Mouse (Mus musculus): ENCODE results near the gene Gadl1. TPM values are rescaled to one million over a fixed set of nuclear protein-coding genes. Genes with fewer than 3 reads are reported as not detected.

The Gadl1 gene
- polyA plus RNA-seq, 1 experiment from 2014 or later: 0.30 TPM

- Histone ChIP-seq H3K36me3 (ENCODE audit: control insufficient read depth, insufficient read depth) (no peaks in the 10 kb centered on the region), H3K4me1 (replicated peaks; ENCODE audit: control insufficient read depth, insufficient read depth, low read length) (no peaks in the 10 kb centered on the region), H3K4me2 (replicated peaks; ENCODE audit: low read depth) (no peak overlapping the region), H3K9me3 (ENCODE audit: control insufficient read depth) (no peaks in the 10 kb centered on the region), H3K27ac (ENCODE audit: low read depth, low read length) (no peak overlapping the region), H3K9ac (ENCODE audit: low read depth, low read length) (no peak overlapping the region), H3K4me3 (ENCODE audit: low read depth, low read length) (no peak overlapping the region), H3K27me3 (replicated peaks; ENCODE audit: control insufficient read depth, insufficient read depth, low read length) (no peaks in the 10 kb centered on the region)
- no peak for ATAC-seq
- 48% methylated on average over 8 of the region's 8 CpGs for WGBS
- no peak for TF ChIP-seq CTCF (IDR thresholded peaks at IDR 0.05; ENCODE audit: low read depth)
These were observed 31.9 kb downstream of the Gadl1 start for GRCm38 (mm10) chr9:115941171-115941570.

- WGBS: 74% methylated on average over 4 of the region's 4 CpGs
- Histone ChIP-seq H3K27me3 (replicated peaks; ENCODE audit: control insufficient read depth, insufficient read depth, low read length) (no peaks in the 10 kb centered on the region), H3K36me3 (ENCODE audit: control insufficient read depth, insufficient read depth) (no peaks in the 10 kb centered on the region), H3K4me3 (ENCODE audit: low read depth, low read length) (no peak overlapping the region), H3K4me1 (replicated peaks; ENCODE audit: control insufficient read depth, insufficient read depth, low read length) (no peaks in the 10 kb centered on the region), H3K9ac (ENCODE audit: low read depth, low read length) (no peak overlapping the region), H3K9me3 (ENCODE audit: control insufficient read depth) (no peaks in the 10 kb centered on the region), H3K4me2 (replicated peaks; ENCODE audit: low read depth) (no peak overlapping the region), H3K27ac (ENCODE audit: low read depth, low read length) (no peak overlapping the region)
- no peak for TF ChIP-seq CTCF (IDR thresholded peaks at IDR 0.05; ENCODE audit: low read depth)
- no peak for ATAC-seq
These were observed 33.2 kb downstream of the Gadl1 start for GRCm38 (mm10) chr9:115942486-115942885.

DNA sequence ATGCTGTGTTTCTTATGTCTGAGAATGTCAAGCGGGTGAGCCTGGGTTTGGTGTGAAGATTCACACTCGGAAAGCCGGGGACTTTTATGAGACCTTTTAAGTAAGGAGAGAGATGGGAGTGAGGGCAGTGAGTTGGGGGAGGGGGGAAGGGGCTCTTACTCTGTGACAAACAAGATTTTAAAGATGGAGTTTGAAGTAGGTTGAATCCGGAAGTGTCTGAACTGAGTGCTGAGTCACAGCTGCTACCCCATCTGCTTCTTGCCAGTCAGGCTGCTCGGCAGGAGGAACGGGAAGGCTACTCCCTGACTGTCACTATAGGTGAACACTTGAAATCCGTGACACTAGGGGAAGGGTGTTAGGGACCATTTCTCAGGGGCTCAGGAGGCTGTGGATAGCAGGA lies 33.7 kb downstream of the Gadl1 start:
- no peaks in the 10 kb centered on the region for H3K9me3 ChIP-seq (ENCODE audit: control insufficient read depth)
- 42% methylated on average over 7 of the region's 7 CpGs for WGBS
- no peaks in the 10 kb centered on the region for H3K4me1 ChIP-seq (replicated peaks; ENCODE audit: control insufficient read depth, insufficient read depth, low read length)
- no peak for TF ChIP-seq CTCF (IDR thresholded peaks at IDR 0.05; ENCODE audit: low read depth)
- no peak overlapping the region for H3K4me3 ChIP-seq (ENCODE audit: low read depth, low read length)
- H3K27me3 ChIP-seq (replicated peaks; ENCODE audit: control insufficient read depth, insufficient read depth, low read length): no peaks in the 10 kb centered on the region
- ATAC-seq: no peak
- H3K9ac ChIP-seq (ENCODE audit: low read depth, low read length): no peak overlapping the region
- H3K4me2 ChIP-seq (replicated peaks; ENCODE audit: low read depth): no peak overlapping the region
- H3K27ac ChIP-seq (ENCODE audit: low read depth, low read length): no peak overlapping the region
- no peaks in the 10 kb centered on the region for H3K36me3 ChIP-seq (ENCODE audit: control insufficient read depth, insufficient read depth)

DNA sequence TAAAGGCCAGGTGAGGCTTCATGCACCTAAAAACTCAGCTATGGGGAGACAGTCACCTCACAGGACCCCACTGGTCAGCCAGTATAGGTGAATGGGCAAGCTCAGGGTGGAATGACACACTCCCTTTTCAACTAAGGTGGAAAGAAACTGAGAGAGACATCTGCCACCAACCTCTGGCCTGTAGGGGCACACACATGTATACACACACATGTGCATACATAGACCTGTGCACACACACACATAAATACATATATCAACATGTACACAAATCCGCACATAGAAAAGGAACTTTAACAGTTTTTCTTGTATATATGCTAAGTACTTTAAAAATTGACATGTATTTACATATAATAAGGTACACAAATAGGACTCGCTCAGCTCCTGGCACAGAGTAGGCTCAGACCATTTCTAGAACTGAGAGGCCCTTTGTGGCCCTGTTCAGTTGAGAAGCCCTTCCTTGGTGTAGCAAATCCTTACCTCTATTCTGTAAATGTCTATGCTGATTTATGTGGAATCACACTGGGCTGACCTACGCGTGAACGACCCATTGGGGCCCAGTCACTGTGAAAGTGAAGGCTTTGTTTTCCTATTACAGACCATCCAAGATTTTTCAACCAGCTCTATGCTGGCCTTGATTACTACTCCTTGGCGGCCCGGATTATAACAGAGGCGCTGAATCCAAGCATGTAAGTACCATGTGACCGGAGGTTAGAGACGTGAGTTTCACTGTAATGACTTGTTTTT lies 34.5 kb downstream of the Gadl1 start:
- H3K4me1 ChIP-seq (replicated peaks; ENCODE audit: control insufficient read depth, insufficient read depth, low read length): no peaks in the 10 kb centered on the region
- no peak for ATAC-seq
- H3K36me3 ChIP-seq (ENCODE audit: control insufficient read depth, insufficient read depth): no peaks in the 10 kb centered on the region
- no peak overlapping the region for H3K9ac ChIP-seq (ENCODE audit: low read depth, low read length)
- no peak overlapping the region for H3K4me2 ChIP-seq (replicated peaks; ENCODE audit: low read depth)
- H3K9me3 ChIP-seq (ENCODE audit: control insufficient read depth): no peaks in the 10 kb centered on the region
- no peak for TF ChIP-seq CTCF (IDR thresholded peaks at IDR 0.05; ENCODE audit: low read depth)
- WGBS: 90% methylated on average over 10 of the region's 10 CpGs
- no peak overlapping the region for H3K27ac ChIP-seq (ENCODE audit: low read depth, low read length)
- no peaks in the 10 kb centered on the region for H3K27me3 ChIP-seq (replicated peaks; ENCODE audit: control insufficient read depth, insufficient read depth, low read length)
- no peak overlapping the region for H3K4me3 ChIP-seq (ENCODE audit: low read depth, low read length)

- Histone ChIP-seq H3K4me1 (replicated peaks; ENCODE audit: control insufficient read depth, insufficient read depth, low read length) (no peaks in the 10 kb centered on the region; the same call in 1 of the 2 replicates), H3K4me2 (replicated peaks; ENCODE audit: low read depth) (no peak overlapping the region), H3K9ac (ENCODE audit: low read depth, low read length) (no peak overlapping the region), H3K9me3 (ENCODE audit: control insufficient read depth) (no peaks in the 10 kb centered on the region), H3K4me3 (ENCODE audit: low read depth, low read length) (no peak overlapping the region), H3K36me3 (ENCODE audit: control insufficient read depth, insufficient read depth) (no peaks in the 10 kb centered on the region), H3K27ac (ENCODE audit: low read depth, low read length) (no peak overlapping the region), H3K27me3 (replicated peaks; ENCODE audit: control insufficient read depth, insufficient read depth, low read length) (no peaks in the 10 kb centered on the region)
- 82% methylated on average over 7 of the region's 7 CpGs for WGBS
- TF ChIP-seq CTCF (IDR thresholded peaks at IDR 0.05; ENCODE audit: low read depth): no peak
- ATAC-seq: no peak
These were observed 55.8 kb downstream of the Gadl1 start for GRCm38 (mm10) chr9:115965056-115965455.

DNA sequence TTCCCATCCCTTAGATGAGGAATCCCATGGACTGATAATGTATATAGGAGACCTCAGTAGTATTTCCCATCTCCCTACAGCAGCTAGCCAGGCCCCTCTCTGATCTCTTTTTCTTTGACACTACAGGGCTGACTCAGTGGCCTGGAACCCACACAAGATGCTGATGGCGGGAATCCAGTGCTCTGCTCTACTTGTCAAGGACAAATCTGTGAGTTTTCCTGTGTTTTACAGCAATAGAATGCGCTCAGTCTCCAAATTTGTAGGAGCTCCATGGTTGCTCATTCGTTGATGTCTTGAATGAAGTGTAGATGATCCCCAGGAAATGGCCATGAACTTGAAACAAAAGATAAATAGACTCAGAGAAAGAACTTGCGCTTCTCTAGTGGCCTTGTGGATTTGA lies 56.9 kb downstream of the Gadl1 start:
- Histone ChIP-seq H3K27ac (ENCODE audit: low read depth, low read length) (no peak overlapping the region), H3K9ac (ENCODE audit: low read depth, low read length) (no peak overlapping the region), H3K4me3 (ENCODE audit: low read depth, low read length) (no peak overlapping the region), H3K27me3 (replicated peaks; ENCODE audit: control insufficient read depth, insufficient read depth, low read length) (no peaks in the 10 kb centered on the region), H3K4me2 (replicated peaks; ENCODE audit: low read depth) (no peak overlapping the region), H3K36me3 (ENCODE audit: control insufficient read depth, insufficient read depth) (no peaks in the 10 kb centered on the region), H3K9me3 (ENCODE audit: control insufficient read depth) (no peaks in the 10 kb centered on the region), H3K4me1 (replicated peaks; ENCODE audit: control insufficient read depth, insufficient read depth, low read length) (no peaks in the 10 kb centered on the region; the same call in 1 of the 2 replicates)
- no peak for TF ChIP-seq CTCF (IDR thresholded peaks at IDR 0.05; ENCODE audit: low read depth)
- WGBS: 82% methylated on average over 4 of the region's 4 CpGs
- ATAC-seq: no peak

Measured in intestine, postnatal 0 days (tissue).